ENCODE assay signal across 12 mouse cellular contexts in genomic region chr1:181441654-181442241, GRCm38 (mm10).
DNase-seq lines count a peak whose midpoint lies in the region; ATAC-seq lines count a peak whose summit lies in the region.
"Had no signal": no experiment of that assay in that cellular context is flagged by ENCODE, and none has a peak within 500 bp of the region (broad histone marks: within the 10 kb centered on the region; RNA-seq: fewer than 3 reads in every experiment).

No protein-coding gene starts in this region.

- H3K9ac ChIP-seq in embryonic facial prominence, embryonic 13.5 days: no peak overlapping the region
- H3K9ac ChIP-seq in limb, embryonic 13.5 days: no peak overlapping the region
- H3K9ac ChIP-seq in neural tube, embryonic 15.5 days (replicated peaks): no peak overlapping the region

- peak overlapping the region; percentile 78 for H3K27ac ChIP-seq in embryonic facial prominence, embryonic 13.5 days
- H3K27ac ChIP-seq in embryonic facial prominence, embryonic 10.5 days (replicated peaks): no peak overlapping the region
- H3K27ac ChIP-seq in limb, embryonic 13.5 days: peak overlapping the region; percentile 74
- no peak overlapping the region for H3K27ac ChIP-seq in limb, embryonic 10.5 days
- no peak overlapping the region for H3K27ac ChIP-seq in neural tube, embryonic 15.5 days (replicated peaks)

- H3K4me3 ChIP-seq in embryonic facial prominence, embryonic 13.5 days: no peak overlapping the region
- no peak overlapping the region for H3K4me3 ChIP-seq in embryonic facial prominence, embryonic 10.5 days
- H3K4me3 ChIP-seq in limb, embryonic 13.5 days: no peak overlapping the region
- no peak overlapping the region for H3K4me3 ChIP-seq in limb, embryonic 10.5 days
- H3K4me3 ChIP-seq in neural tube, embryonic 15.5 days (replicated peaks): no peak overlapping the region
- H3K4me3 ChIP-seq: myocyte had no signal

- no peak for DNase-seq in embryonic facial prominence, embryonic 10.5 days (ENCODE audit: low spot score)
- no peak for DNase-seq in limb, embryonic 10.5 days (ENCODE audit: low spot score)
- DNase-seq in kidney, adult 8-10 months: peak; percentile 37 to 49
- DNase-seq in lung, postnatal 36 days: peak; percentile 41
- DNase-seq in right cerebral cortex, postnatal 4 days: no peak

- no peak for ATAC-seq in embryonic facial prominence, embryonic 13.5 days (ENCODE audit: insufficient number of reproducible peaks, insufficient read depth, low FRiP score, low TSS enrichment, low read depth)
- ATAC-seq in limb, embryonic 13.5 days (ENCODE audit: low FRiP score, low read depth): peak; percentile 42; the same call in 1 of the 2 replicates
- no peak for ATAC-seq in neural tube, embryonic 15.5 days (ENCODE audit: low FRiP score)
- ATAC-seq: hindbrain, embryonic 16.5 days had no signal

- WGBS in embryonic facial prominence, embryonic 13.5 days: 76% methylated on average over 7 of the region's 7 CpGs
- 93% methylated on average over 7 of the region's 7 CpGs for WGBS in embryonic facial prominence, embryonic 10.5 days
- 67% methylated on average over 7 of the region's 7 CpGs for WGBS in limb, embryonic 13.5 days
- 88% methylated on average over 7 of the region's 7 CpGs for WGBS in limb, embryonic 10.5 days
- 86% methylated on average over 7 of the region's 7 CpGs for WGBS in neural tube, embryonic 15.5 days

- H3K4me1 ChIP-seq in embryonic facial prominence, embryonic 13.5 days: peaks cover 27% of the 10 kb centered on the region
- peaks cover 3% of the 10 kb centered on the region; the same call in 1 of the 2 replicates for H3K4me1 ChIP-seq in embryonic facial prominence, embryonic 10.5 days
- peaks cover 29% of the 10 kb centered on the region for H3K4me1 ChIP-seq in limb, embryonic 13.5 days
- H3K4me1 ChIP-seq in limb, embryonic 10.5 days: no peaks in the 10 kb centered on the region
- no peaks in the 10 kb centered on the region for H3K4me1 ChIP-seq in neural tube, embryonic 15.5 days

- no peaks in the 10 kb centered on the region for H3K9me3 ChIP-seq in embryonic facial prominence, embryonic 13.5 days
- H3K9me3 ChIP-seq in embryonic facial prominence, embryonic 10.5 days: no peaks in the 10 kb centered on the region
- no peaks in the 10 kb centered on the region for H3K9me3 ChIP-seq in limb, embryonic 13.5 days
- H3K9me3 ChIP-seq in limb, embryonic 10.5 days (replicated peaks): no peaks in the 10 kb centered on the region
- no peaks in the 10 kb centered on the region for H3K9me3 ChIP-seq in neural tube, embryonic 15.5 days (replicated peaks)
- H3K9me3 ChIP-seq: G1E had no signal

- no peaks in the 10 kb centered on the region for H3K36me3 ChIP-seq in embryonic facial prominence, embryonic 13.5 days
- no peaks in the 10 kb centered on the region for H3K36me3 ChIP-seq in embryonic facial prominence, embryonic 10.5 days (replicated peaks)
- no peaks in the 10 kb centered on the region for H3K36me3 ChIP-seq in limb, embryonic 13.5 days
- no peaks in the 10 kb centered on the region for H3K36me3 ChIP-seq in limb, embryonic 10.5 days
- H3K36me3 ChIP-seq in neural tube, embryonic 15.5 days: no peaks in the 10 kb centered on the region
- H3K36me3 ChIP-seq: G1E had no signal

- H3K27me3 ChIP-seq in embryonic facial prominence, embryonic 13.5 days: no peaks in the 10 kb centered on the region
- no peaks in the 10 kb centered on the region for H3K27me3 ChIP-seq in embryonic facial prominence, embryonic 10.5 days (replicated peaks; ENCODE audit: low read depth, poor library complexity, severe bottlenecking)
- no peaks in the 10 kb centered on the region for H3K27me3 ChIP-seq in limb, embryonic 13.5 days
- H3K27me3 ChIP-seq in limb, embryonic 10.5 days (ENCODE audit: low read depth, poor library complexity, severe bottlenecking): no peaks in the 10 kb centered on the region
- no peaks in the 10 kb centered on the region for H3K27me3 ChIP-seq in neural tube, embryonic 15.5 days (replicated peaks)

- H3K4me2 ChIP-seq in embryonic facial prominence, embryonic 13.5 days: no peak overlapping the region
- peak overlapping the region; percentile 7; the same call in 1 of the 2 replicates for H3K4me2 ChIP-seq in limb, embryonic 13.5 days (replicated peaks)
- H3K4me2 ChIP-seq in neural tube, embryonic 15.5 days: no peak overlapping the region
- H3K4me2 ChIP-seq: heart, embryonic 11.5 days had no signal

Comparison
In these comparisons a context has a peak if more than half of its experiments do, and no peak if none do; other contexts are left out.
1. H3K27ac ChIP-seq: peak in embryonic facial prominence, embryonic 13.5 days (single experiment) and limb, embryonic 13.5 days (single experiment); none in embryonic facial prominence, embryonic 10.5 days (single experiment), limb, embryonic 10.5 days (single experiment) and neural tube, embryonic 15.5 days (single experiment).
2. DNase-seq: peak in kidney, adult 8-10 months (2 of 2) and lung, postnatal 36 days (single experiment); none in embryonic facial prominence, embryonic 10.5 days (single experiment), limb, embryonic 10.5 days (single experiment) and right cerebral cortex, postnatal 4 days (single experiment).